Mouse (Mus musculus) adrenal gland (tissue): ENCODE measurements around the gene Uba2.
"Not testable (repeated sequence)": the region's sequence is repeated elsewhere in the genome, so short reads cannot be mapped to it uniquely, and the experiment has no call there.

Source experiments
- intact Hi-C: fragments of 180-260 bp; cut with DNase I; formaldehyde crosslinking; loops from one replicate; pipeline ENCODE4 v1.15.1; 2025
- long read RNA-seq, 2 experiments: library from polyadenylated mRNA; unstranded; transcript quantifications; one replicate each; pipeline ENCODE4 v2.0.0; 2020; ENCODE audit warnings: borderline replicate concordance in 1 of 2; ENCODE audit not compliant: insufficient replicate concordance in 1 of 2

The Uba2 gene
- long read RNA-seq, experiment 1, transcript Uba2-201 (17 exons, 2,579 nt): major isoform, 83 of 96 reads
- long read RNA-seq, experiment 1, partial matches to known transcripts: 5 of 96 reads
- long read RNA-seq, experiment 1, other reads (novel, unspliced or antisense): 8 of 96 reads
- long read RNA-seq, experiment 2, transcript Uba2-201 (17 exons, 2,579 nt): major isoform, 81 of 98 reads
- long read RNA-seq, experiment 2, partial matches to known transcripts: 8 of 98 reads
- long read RNA-seq, experiment 2, other reads (novel, unspliced or antisense): 5 of 98 reads

DNA sequence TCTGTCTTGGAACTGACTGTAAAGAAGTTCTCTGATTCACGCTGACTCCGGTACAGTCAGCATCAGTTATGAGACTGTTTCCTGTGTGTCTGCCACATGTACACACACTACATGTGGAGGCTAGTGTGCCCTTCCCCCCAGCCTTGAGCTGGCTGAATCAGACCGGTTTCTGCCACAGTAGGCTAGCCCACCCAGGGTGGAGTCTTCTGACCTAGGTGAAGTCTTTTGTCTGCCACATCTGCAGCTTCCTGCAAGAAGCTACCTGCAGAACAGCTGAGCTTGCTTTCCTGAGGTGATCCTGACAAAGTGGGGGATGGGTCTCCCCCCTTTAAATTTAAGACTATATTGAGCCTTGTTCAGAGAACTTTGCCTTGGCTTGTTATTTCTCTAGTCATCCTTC, at the start of gene Uba2:
Uba2 (minus strand) TSS at position 146 of the 400 bp plus-strand sequence.
- intact Hi-C loops: loop anchor here (5.0 to 10.0 kb wide), 2 partner anchors 33 to 195 kb away; no protein-coding TSS in a partner anchor

DNA sequence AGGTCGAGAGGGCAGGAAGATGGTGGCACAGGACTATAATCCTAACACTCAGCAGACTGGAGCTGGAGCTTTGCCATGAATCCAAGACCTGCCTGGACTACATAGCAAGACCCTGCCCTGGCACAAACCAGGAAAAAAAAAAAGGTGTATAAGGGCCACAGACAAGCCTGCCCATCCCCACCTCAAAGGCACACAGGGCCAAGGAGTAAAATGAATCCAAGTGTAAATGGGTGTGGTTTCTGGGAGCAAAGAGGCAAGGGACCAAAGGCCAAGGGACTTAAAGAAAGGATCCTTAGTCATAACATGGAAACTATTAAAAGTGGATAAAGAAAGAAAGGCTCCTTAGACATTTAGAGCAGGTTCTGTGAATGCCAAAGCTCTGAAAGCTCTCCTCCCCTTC, 49.1 kb upstream of the Uba2 start:
- intact Hi-C loops: no loop called here

DNA sequence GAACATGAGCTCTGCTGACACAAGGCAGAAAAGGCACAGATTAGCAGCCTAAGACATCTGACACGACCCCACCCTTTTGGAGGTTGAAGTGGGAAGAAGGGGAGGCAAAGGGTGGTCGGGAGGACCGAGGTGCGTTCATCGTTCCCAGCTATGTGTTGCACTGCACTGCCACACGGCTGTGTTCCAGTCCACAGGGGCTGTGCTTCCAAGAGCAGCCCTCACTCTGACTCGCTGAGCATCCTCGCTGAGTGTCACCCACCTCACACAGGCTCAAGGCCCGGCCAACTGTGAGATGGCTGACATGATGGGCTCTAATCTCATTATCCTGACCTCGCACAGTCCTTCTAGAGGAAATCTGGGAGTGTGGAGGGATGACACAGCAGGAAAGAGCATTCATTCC, 47.1 kb upstream of the Uba2 start:
- intact Hi-C loops: no loop called here

- intact Hi-C loops: no loop called here
These were observed 46.1 kb upstream of the Uba2 start for GRCm38 (mm10) chr7:34215481-34215880.

GRCm38 (mm10) chr7:34214644-34215043, 45.2 kb upstream of the Uba2 start:
- intact Hi-C loops: no loop called here

DNA sequence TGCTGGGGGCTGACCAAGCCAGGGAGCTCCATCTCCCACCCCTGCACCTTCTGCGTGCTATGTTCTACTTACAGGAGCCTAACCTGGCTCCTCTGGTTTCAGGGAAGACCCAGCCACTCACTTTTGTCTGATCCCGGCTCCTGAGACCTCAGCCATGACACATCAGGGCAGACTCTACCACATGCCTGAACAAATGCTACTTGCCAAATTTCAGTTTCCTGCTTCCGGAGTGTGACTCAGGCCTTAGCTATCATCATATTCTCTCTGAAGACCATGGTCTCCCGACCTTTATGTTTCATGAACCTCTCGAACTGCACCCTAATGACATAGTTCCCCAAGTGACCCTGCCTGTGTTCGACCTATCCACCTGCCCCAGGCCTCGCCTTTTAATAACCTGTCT, 43.9 kb upstream of the Uba2 start:
- intact Hi-C loops: no loop called here

GRCm38 (mm10) chr7:34208027-34208745, 38.8 kb upstream of the Uba2 start:
- intact Hi-C loops: loop anchor here (5.0 kb wide), 1 partner anchor 56 kb away; no protein-coding TSS in a partner anchor

- intact Hi-C loops: loop anchor here (5.0 kb wide), 1 partner anchor 54 kb away; no protein-coding TSS in a partner anchor
These were observed 36.9 kb upstream of the Uba2 start for GRCm38 (mm10) chr7:34206331-34206730.

DNA sequence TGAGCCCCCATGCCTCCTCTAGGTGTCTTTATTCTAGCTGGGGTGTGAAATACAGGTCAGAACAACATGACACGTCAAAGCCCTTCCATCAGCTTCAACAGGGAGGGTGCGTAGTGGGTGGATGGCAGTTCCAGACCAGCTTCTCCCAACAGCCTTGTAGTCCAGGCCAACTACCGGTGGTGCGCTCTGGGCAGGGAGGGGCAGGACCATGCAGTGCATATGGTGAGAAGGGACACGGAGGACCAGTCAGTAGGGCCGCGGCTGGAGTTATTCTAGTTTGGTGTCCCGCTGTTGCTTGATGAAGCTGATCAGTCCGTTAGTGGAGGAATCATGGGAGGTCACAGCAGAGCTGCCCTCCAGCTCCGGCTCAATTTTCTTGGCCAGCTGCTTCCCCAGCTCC, 32.7 kb upstream of the Uba2 start:
- intact Hi-C loops: loop anchor here (5.0 kb wide), 1 partner anchor 35 kb away; the partner anchor contains the start of gene Uba2

- intact Hi-C loops: loop anchor here (5.0 kb wide), 1 partner anchor 34 kb away; the partner anchor contains the start of gene Uba2
These were observed 31.4 kb upstream of the Uba2 start for GRCm38 (mm10) chr7:34200829-34201228.

DNA sequence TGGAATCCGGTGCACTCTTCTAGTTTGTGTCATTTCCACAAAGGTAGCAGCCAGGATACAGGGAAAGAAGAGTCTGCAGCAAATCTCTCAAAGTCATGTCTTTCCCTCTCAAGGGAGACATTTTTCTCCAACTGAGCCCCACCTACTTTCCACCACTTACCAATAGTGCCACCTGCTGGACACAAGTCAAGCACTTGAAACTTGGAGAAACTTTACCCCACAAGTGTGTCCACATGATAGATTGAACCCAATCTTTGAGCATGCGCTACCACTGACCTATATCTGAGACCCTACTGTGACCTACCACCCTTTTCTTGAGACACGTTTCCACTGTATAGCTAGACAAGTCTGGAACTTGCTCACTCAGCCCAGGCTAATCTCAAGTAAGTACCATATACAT, 28.9 kb upstream of the Uba2 start:
- intact Hi-C loops: no loop called here

DNA sequence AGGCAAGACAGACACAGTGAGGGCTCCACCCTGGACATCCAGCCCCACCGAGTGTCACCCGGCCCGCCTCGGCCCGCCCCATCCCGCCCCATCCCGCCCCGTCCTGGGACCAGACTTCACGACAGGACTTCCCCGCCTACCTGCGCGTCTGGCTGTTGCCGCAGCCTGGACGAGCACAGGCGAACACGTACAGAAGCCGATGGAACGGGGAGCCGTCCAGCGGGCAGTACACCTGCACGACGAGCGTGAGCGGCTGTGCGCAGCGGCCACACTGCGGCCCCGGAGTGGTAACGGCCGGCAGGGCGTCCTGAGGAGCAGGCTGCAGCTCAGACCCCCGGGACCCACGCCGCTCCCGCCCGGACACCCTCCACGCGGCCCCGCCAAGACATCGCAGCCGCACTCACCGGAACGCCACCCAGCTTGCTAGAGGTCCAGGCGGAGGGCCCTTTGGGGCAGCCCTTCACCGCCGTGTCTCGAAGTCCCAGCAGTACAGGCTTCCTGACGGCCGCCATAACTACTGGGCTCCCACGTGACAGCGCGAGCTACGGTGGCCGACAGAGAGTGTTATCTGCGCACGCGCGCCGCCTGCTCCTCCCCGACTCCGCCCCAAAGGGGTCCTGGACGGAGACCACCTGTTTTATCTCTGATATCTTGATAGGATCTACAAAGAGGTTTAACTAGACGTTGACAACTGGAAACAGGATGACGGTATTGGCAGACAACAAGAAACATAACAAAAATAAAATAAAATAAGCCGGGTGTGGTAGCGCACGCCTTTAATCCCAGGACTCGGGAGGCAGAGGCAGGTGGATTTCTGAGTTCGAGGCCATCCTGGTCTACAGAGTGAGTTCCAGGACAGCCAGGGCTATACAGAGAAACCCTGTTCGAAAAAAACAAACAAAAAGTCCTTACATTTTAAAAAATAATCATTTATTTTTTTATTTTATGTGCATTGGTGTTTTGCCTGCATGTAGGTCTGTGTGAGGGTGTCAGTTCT, 27.0 kb upstream of the Uba2 start, which contains the start of gene Pdcd2l:
Pdcd2l (minus strand) TSS at position 530 of the 997 bp plus-strand sequence.
- intact Hi-C loops: no loop called here

- intact Hi-C loops: no loop called here
These were observed 26.2 kb upstream of the Uba2 start for GRCm38 (mm10) chr7:34195632-34196031.

GRCm38 (mm10) chr7:34192825-34193224, 23.4 kb upstream of the Uba2 start:
- intact Hi-C loops: no loop called here

DNA sequence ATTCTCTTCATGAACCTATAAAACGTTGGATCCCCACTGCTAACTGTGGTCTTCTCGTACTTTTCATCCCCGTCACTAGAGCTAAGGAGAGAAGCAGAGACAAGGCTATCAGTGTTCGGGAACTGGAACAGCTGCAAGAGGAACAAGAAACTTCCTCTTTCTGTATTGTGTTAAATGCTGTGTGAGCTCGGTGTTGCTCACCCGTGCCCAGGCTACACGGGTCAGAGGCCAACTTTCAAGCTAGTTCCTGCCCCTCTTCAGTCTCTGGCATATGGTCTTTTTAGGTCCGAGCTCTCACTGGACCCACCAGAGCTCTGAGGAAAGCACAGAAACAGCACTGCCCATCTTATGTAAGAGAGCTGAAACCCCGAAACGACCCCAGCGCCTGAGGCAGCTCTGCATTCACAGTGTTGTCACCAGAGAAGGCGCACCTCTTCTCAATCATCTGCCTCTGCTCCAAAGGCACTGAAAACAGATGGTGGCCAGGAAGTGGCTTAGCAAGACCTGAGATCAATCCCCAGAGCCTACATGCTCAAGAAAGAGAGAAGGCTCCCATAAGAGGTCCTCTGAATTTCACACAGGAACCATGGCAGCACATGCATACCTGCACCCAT, 20.1 kb upstream of the Uba2 start:
- intact Hi-C loops: no loop called here

- intact Hi-C loops: no loop called here
These were observed 14.4 kb upstream of the Uba2 start for GRCm38 (mm10) chr7:34183794-34184193.

GRCm38 (mm10) chr7:34183356-34183755, 14.0 kb upstream of the Uba2 start:
- intact Hi-C loops: no loop called here

- intact Hi-C loops: not testable (repeated sequence)
These were observed 6.8 kb upstream of the Uba2 start for GRCm38 (mm10) chr7:34176241-34176640.

- intact Hi-C loops: no loop called here
These were observed 2.9 kb upstream of the Uba2 start for GRCm38 (mm10) chr7:34172251-34172650.

DNA sequence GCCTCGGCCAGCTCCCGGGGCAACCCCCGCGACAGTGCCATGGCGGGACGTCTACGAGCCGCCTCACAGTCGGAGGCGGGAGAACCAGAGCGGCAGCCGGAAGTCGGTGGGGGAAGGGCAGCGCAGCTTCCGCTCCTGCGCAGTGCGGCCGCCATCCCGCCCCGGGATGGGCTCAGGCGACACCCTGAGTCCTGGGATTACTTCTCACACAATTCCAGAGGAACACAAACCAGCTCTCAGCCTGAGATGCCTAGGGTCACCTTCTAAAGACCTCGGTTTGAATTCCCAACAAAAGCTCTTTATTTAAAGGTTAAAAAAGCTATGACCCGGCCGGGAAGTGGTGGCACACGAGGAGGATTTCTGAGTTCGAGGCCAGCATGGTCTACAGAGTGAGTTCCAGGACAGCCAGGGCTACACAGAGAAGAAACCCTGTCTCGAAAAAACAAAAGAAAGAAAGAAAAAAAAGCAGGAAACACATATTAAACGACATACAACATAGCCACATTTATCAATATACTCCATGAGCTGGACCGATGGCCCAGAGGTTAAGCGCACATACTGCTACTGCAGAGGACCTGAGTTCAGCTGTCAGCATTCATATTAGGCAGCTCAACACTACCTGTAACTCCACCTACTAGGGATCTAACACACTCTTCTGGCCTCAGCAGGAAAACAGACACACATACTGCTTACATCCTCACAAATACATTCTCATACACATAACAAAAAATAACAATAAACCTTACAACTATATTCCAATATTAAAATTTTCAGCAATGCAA, 738 bp downstream of the Uba2 start:
- intact Hi-C loops: loop anchor here (5.0 to 10.0 kb wide), 2 partner anchors 34 to 196 kb away; no protein-coding TSS in a partner anchor
